Mouse (Mus musculus) bone marrow, adult 2 months (tissue): ENCODE results near the gene Gstcd.

ENCODE experiments used
- CTCF ChIP-seq: fragments of 200-500 bp; IDR thresholded peaks from 2 replicates; pipeline ENCODE4 v1.5.1; 2011; ENCODE audit warnings: low read length, control low read depth; ENCODE audit not compliant: control insufficient read depth, insufficient read depth
- POLR2A ChIP-seq: fragments of 200-500 bp; IDR thresholded peaks from 2 replicates; pipeline ENCODE4 v1.6.1; 2011; ENCODE audit warnings: low read depth, mild to moderate bottlenecking, control low read depth, low read length, borderline replicate concordance; ENCODE audit not compliant: control insufficient read depth

GRCm38 (mm10) chr3:132940181-132940990, 151.4 kb downstream of the Gstcd start:
- no peak for TF ChIP-seq CTCF
- no peak for TF ChIP-seq POLR2A
